In the genomic region with DNA sequence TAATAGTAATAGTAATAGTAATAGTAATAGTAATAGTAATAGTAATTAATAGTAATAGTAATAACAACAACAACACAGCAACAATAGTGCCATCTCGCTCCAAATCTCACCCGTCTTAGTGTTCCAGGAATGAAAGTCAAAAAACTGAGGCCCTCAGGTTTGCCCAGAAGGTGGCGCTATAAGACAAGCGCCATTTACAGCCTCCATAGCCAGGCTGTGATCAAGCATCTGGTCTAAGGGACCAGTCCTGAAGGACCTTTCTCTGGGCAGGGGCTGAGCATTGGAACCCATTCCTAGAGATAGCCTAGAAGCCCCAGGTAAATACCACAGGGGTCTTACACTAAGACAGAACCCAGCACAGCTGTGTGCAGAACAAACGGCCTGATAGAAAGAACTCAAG, we compare ENCODE assay signal across 8 mouse cellular contexts. TPM values are rescaled to one million over a fixed set of nuclear protein-coding genes. Genes with fewer than 3 reads are reported as not detected.
DNase-seq lines count a peak whose midpoint lies in the region; ATAC-seq and TF ChIP-seq lines count a peak whose summit lies in the region.

No protein-coding gene starts in this region.

- H3K27ac ChIP-seq in MEL (ENCODE audit: control insufficient read depth, low read depth, low read length) = no peak overlapping the region
- no peak overlapping the region for H3K27ac ChIP-seq in limb, embryonic 10.5 days
- no peak overlapping the region for H3K27ac ChIP-seq in neural tube, embryonic 11.5 days (ENCODE audit: low read depth, low read length)

- TF ChIP-seq POLR2A in MEL (IDR thresholded peaks at IDR 0.05; ENCODE audit: control insufficient read depth in 1 of 2, insufficient read depth in 1 of 2, low read depth in 1 of 2, low read length in 2 of 2, poor library complexity in 1 of 2) = no peak

- peaks cover 0 to 8% of the 10 kb centered on the region in 2 experiments; a peak in 1 of 4 replicates for H3K4me1 ChIP-seq in MEL (ENCODE audit: control insufficient read depth in 1 of 2, insufficient read depth in 2 of 2, low read length in 2 of 2)
- peaks cover 23% of the 10 kb centered on the region for H3K4me1 ChIP-seq in limb, embryonic 10.5 days
- H3K4me1 ChIP-seq in neural tube, embryonic 11.5 days (ENCODE audit: control insufficient read depth, insufficient read depth, low read length) = peaks cover 24% of the 10 kb centered on the region

- H3K36me3 ChIP-seq in MEL (ENCODE audit: control insufficient read depth in 1 of 2, insufficient read depth in 2 of 2, low read length in 2 of 2) = no peaks in the 10 kb centered on the region
- no peaks in the 10 kb centered on the region for H3K36me3 ChIP-seq in limb, embryonic 10.5 days
- H3K36me3 ChIP-seq in neural tube, embryonic 11.5 days (ENCODE audit: control insufficient read depth, insufficient read depth, low read length) = no peaks in the 10 kb centered on the region

- WGBS in limb, embryonic 10.5 days = 16% methylated on average over 5 of the region's 5 CpGs
- 14% methylated on average over 5 of the region's 5 CpGs for WGBS in neural tube, embryonic 11.5 days

- peak; percentile 95 for TF ChIP-seq RAD21 in MEL (IDR thresholded peaks at IDR 0.05; ENCODE audit: low read depth, low read length)

- H3K27me3 ChIP-seq in MEL (ENCODE audit: control insufficient read depth in 1 of 2, insufficient read depth in 2 of 2, low read length in 2 of 2) = peaks cover 10% of the 10 kb centered on the region in 2 experiments
- H3K27me3 ChIP-seq in limb, embryonic 10.5 days (ENCODE audit: low read depth, poor library complexity, severe bottlenecking) = peaks cover 14% of the 10 kb centered on the region
- H3K27me3 ChIP-seq in neural tube, embryonic 11.5 days (ENCODE audit: control insufficient read depth, insufficient read depth, low read length) = no peaks in the 10 kb centered on the region

- H3K4me3 ChIP-seq in MEL (ENCODE audit: control insufficient read depth in 1 of 2, insufficient read depth in 1 of 2, low read depth in 2 of 2, low read length in 2 of 2) = no peak overlapping the region
- no peak overlapping the region for H3K4me3 ChIP-seq in limb, embryonic 10.5 days
- H3K4me3 ChIP-seq in neural tube, embryonic 11.5 days (ENCODE audit: low read depth, low read length) = no peak overlapping the region

- H3K79me2 ChIP-seq in MEL (ENCODE audit: control insufficient read depth, insufficient read depth, low read length, poor library complexity) = no peaks in the 10 kb centered on the region

- H3K9me3 ChIP-seq in MEL (replicated peaks; ENCODE audit: insufficient read depth, low read length) = no peaks in the 10 kb centered on the region
- H3K9me3 ChIP-seq in limb, embryonic 10.5 days (replicated peaks) = no peaks in the 10 kb centered on the region
- no peaks in the 10 kb centered on the region for H3K9me3 ChIP-seq in neural tube, embryonic 11.5 days (ENCODE audit: control insufficient read depth, low read length)

- H3K9ac ChIP-seq in MEL (ENCODE audit: control insufficient read depth, low read depth, low read length, poor library complexity, severe bottlenecking) = no peak overlapping the region
- H3K9ac ChIP-seq in neural tube, embryonic 11.5 days (ENCODE audit: low read length) = no peak overlapping the region

- ATAC-seq in neural tube, embryonic 11.5 days (ENCODE audit: insufficient read depth, low FRiP score, low TSS enrichment) = peak; percentile 57; the same call in 1 of the 2 replicates

- TF ChIP-seq CTCF in MEL (IDR thresholded peaks at IDR 0.05 in 2 of 3, conservative IDR thresholded peaks at IDR 0.05 in 1 of 3; ENCODE audit: control insufficient read depth in 1 of 3, insufficient read depth in 1 of 3, low read depth in 2 of 3, low read length in 3 of 3, poor library complexity in 1 of 3, severe bottlenecking in 1 of 3) = peak; percentile 94 to 97 (median 95)

- DNase-seq in 3T3-L1 (ENCODE audit: low read depth, low spot score) = peak; percentile 87
- peak; percentile 83 for DNase-seq in MEL (ENCODE audit: low read depth, low spot score)
- peak; percentile 79 for DNase-seq in cerebellum, adult 9-10 months
- peak; percentile 34 to 57 for DNase-seq in frontal cortex, postnatal 10 days (ENCODE audit: low spot score in 2 of 2)
- DNase-seq in kidney, adult 11 months = peak; percentile 54
- DNase-seq in limb, embryonic 10.5 days (ENCODE audit: low spot score) = peak; percentile 82
- DNase-seq in neural tube, embryonic 11.5 days (ENCODE audit: low spot score) = peak; percentile 87
- peak; percentile 76 for DNase-seq in thymus, postnatal 0 days (ENCODE audit: low spot score)

- H3K4me2 ChIP-seq in neural tube, embryonic 11.5 days (ENCODE audit: low read depth) = no peak overlapping the region

- TF ChIP-seq EP300 in MEL (IDR thresholded peaks at IDR 0.05; ENCODE audit: low read depth in 1 of 2, low read length in 2 of 2) = no peak

TF ChIP-seq in MEL, 35 proteins besides CTCF, POLR2A, EP300 and RAD21 (continues in another document):
- no peak for TF ChIP-seq RCOR1 (IDR thresholded peaks at IDR 0.05; ENCODE audit: low read depth, low read length)
- 0 out of 2 replicates have a peak, but pooled peaks have one; percentile 19 for TF ChIP-seq HCFC1 (IDR thresholded peaks at IDR 0.05; ENCODE audit: low read depth, low read length)
- TF ChIP-seq TAL1 (IDR thresholded peaks at IDR 0.05; ENCODE audit: low read length) = no peak
- 0 out of 2 replicates have a peak, but pooled peaks have one; percentile 11 for TF ChIP-seq ZNF384 (IDR thresholded peaks at IDR 0.05; ENCODE audit: low read depth, low read length)
- TF ChIP-seq BHLHE40 (IDR thresholded peaks at IDR 0.05; ENCODE audit: borderline replicate concordance, low read depth, low read length) = no peak
- TF ChIP-seq ZC3H11A (IDR thresholded peaks at IDR 0.05; ENCODE audit: low read depth, low read length) = peak; percentile 93
- no peak for TF ChIP-seq CHD2 (IDR thresholded peaks at IDR 0.05; ENCODE audit: low read length)
- no peak for TF ChIP-seq NELFE (IDR thresholded peaks at IDR 0.05; ENCODE audit: low read depth, low read length)
- no peak for TF ChIP-seq TBP (IDR thresholded peaks at IDR 0.05; ENCODE audit: low read depth, low read length)
- no peak for TF ChIP-seq E2F4 (IDR thresholded peaks at IDR 0.05; ENCODE audit: borderline replicate concordance, low read depth, low read length)
- no peak for TF ChIP-seq GATA1 (IDR thresholded peaks at IDR 0.05; ENCODE audit: low read depth, low read length)
- TF ChIP-seq ELF1 (IDR thresholded peaks at IDR 0.05; ENCODE audit: low read depth, low read length) = no peak
- TF ChIP-seq ETS1 (IDR thresholded peaks at IDR 0.05; ENCODE audit: low read depth, low read length) = no peak
- peak; percentile 95 for TF ChIP-seq SMC3 (IDR thresholded peaks at IDR 0.05; ENCODE audit: low read depth, low read length)
- no peak for TF ChIP-seq POLR2AphosphoS5 (IDR thresholded peaks at IDR 0.05; ENCODE audit: borderline replicate concordance, low read depth, low read length)
- TF ChIP-seq ZKSCAN1 (IDR thresholded peaks at IDR 0.05; ENCODE audit: low read depth, low read length) = no peak
- TF ChIP-seq GABPA (IDR thresholded peaks at IDR 0.05; ENCODE audit: low read depth, low read length) = no peak
- TF ChIP-seq SIN3A (IDR thresholded peaks at IDR 0.05; ENCODE audit: low read length) = peak; percentile 58
- TF ChIP-seq MEF2A (IDR thresholded peaks at IDR 0.05; ENCODE audit: extremely low read depth, insufficient replicate concordance, low read depth, low read length, poor library complexity, severe bottlenecking) = no peak
- TF ChIP-seq NRF1 (IDR thresholded peaks at IDR 0.05; ENCODE audit: insufficient read depth, low read depth, low read length, poor library complexity, severe bottlenecking) = no peak
- TF ChIP-seq MAX (IDR thresholded peaks at IDR 0.05; ENCODE audit: low read length) = no peak
- no peak for TF ChIP-seq KAT2A (conservative IDR thresholded peaks at IDR 0.05; ENCODE audit: low read depth, low read length)
- TF ChIP-seq MAZ (IDR thresholded peaks at IDR 0.05; ENCODE audit: low read depth, low read length) = no peak
- TF ChIP-seq MAFK (IDR thresholded peaks at IDR 0.05; ENCODE audit: borderline replicate concordance, low read depth, low read length) = no peak
- no peak for TF ChIP-seq USF2 (IDR thresholded peaks at IDR 0.05; ENCODE audit: borderline replicate concordance in 1 of 2, insufficient read depth in 1 of 2, low read depth in 1 of 2, low read length in 2 of 2)
- TF ChIP-seq USF1 (IDR thresholded peaks at IDR 0.05; ENCODE audit: low read depth, low read length) = no peak
- TF ChIP-seq MYB (IDR thresholded peaks at IDR 0.05; ENCODE audit: low read depth, low read length) = no peak
- TF ChIP-seq UBTF (IDR thresholded peaks at IDR 0.05; ENCODE audit: borderline replicate concordance, insufficient read depth, low read depth, low read length) = no peak

RNA-seq across cellular contexts. Expression of gene Copz2, which starts 17.5 kb away (rescaled TPM):
- total RNA-seq in MEL (2012; rRNA removed) = 0.95 and 2.1 TPM in 2 replicates
- 1 to 10 TPM in 1 of 2 experiments, not detected in 1; 6.3 TPM for polyA plus RNA-seq in MEL (2012; ENCODE audit: insufficient read depth in 1 of 2, insufficient read length in 2 of 2, low read depth in 1 of 2, low replicate concordance in 2 of 2, missing spikeins in 1 of 2)
- polyA plus RNA-seq in limb, embryonic 10.5 days (2016; fragmentation: Nextera tagmentation; extraction: Ambion mirVana) = 25.9 and 39.9 TPM in 2 replicates
- 44.8 and 46.5 TPM in 2 replicates for polyA plus RNA-seq in neural tube, embryonic 11.5 days (2014; fragmentation: Nextera tagmentation; extraction: Ambion mirVana)
- 55.8 and 60.7 TPM in 2 replicates for polyA plus RNA-seq in thymus, postnatal 0 days (2015; fragmentation: Nextera tagmentation; extraction: Ambion mirVana)

RNA-seq across cellular contexts. Expression of gene Nfe2l1, which starts 37.4 kb away (rescaled TPM):
- 44.8 and 47.0 TPM in 2 replicates for total RNA-seq in MEL (2012; rRNA removed)
- 10 to 100 TPM; 37.5 to 66.5 TPM for polyA plus RNA-seq in MEL (2012; ENCODE audit: insufficient read depth in 1 of 2, insufficient read length in 2 of 2, low read depth in 1 of 2, low replicate concordance in 2 of 2, missing spikeins in 1 of 2)
- 60.0 and 69.3 TPM in 2 replicates for polyA plus RNA-seq in limb, embryonic 10.5 days (2016; fragmentation: Nextera tagmentation; extraction: Ambion mirVana)
- 45.4 and 46.8 TPM in 2 replicates for polyA plus RNA-seq in neural tube, embryonic 11.5 days (2014; fragmentation: Nextera tagmentation; extraction: Ambion mirVana)
- polyA plus RNA-seq in thymus, postnatal 0 days (2015; fragmentation: Nextera tagmentation; extraction: Ambion mirVana) = 34.9 and 40.6 TPM in 2 replicates

RNA-seq across cellular contexts. Expression of gene Cdk5rap3, which starts 49.1 kb away (rescaled TPM):
- total RNA-seq in MEL (2012; rRNA removed) = 45.2 and 48.9 TPM in 2 replicates
- polyA plus RNA-seq in MEL (2012; ENCODE audit: insufficient read depth in 1 of 2, insufficient read length in 2 of 2, low read depth in 1 of 2, low replicate concordance in 2 of 2, missing spikeins in 1 of 2) = 10 to 100 TPM in 1 of 2 experiments, not detected in 1; 55.4 TPM
- polyA plus RNA-seq in limb, embryonic 10.5 days (2016; fragmentation: Nextera tagmentation; extraction: Ambion mirVana) = 85.3 and 90.0 TPM in 2 replicates
- 92.7 and 93.1 TPM in 2 replicates for polyA plus RNA-seq in neural tube, embryonic 11.5 days (2014; fragmentation: Nextera tagmentation; extraction: Ambion mirVana)
- 105 and 116 TPM in 2 replicates for polyA plus RNA-seq in thymus, postnatal 0 days (2015; fragmentation: Nextera tagmentation; extraction: Ambion mirVana)
